Mouse (Mus musculus) MEL (cell line): ENCODE measurements at regions not wholly inside any gene's neighbourhood (a gene's known extent, or its start where the extent isn't known, plus 50 kb on each side); places are given as distances from the start of the nearest gene placed in this dataset.

ENCODE experiments used
- DNase-seq: peaks from one replicate; pipeline ENCODE4 v3.0.0; 2011; ENCODE audit warnings: low read depth, low spot score
- H3K27ac ChIP-seq: 2 replicates; pipeline ENCODE4 v1.5.1; 2012; ENCODE audit warnings: low read depth, mild to moderate bottlenecking, control low read depth, low read length, moderate library complexity; ENCODE audit not compliant: control insufficient read depth
- H3K27me3 ChIP-seq, 2 experiments: fragments of 150-350 bp in 1 of 2; sonication (generic) in 1 of 2; 2 replicates each; pipeline ENCODE4 v1.6.1; 2012; ENCODE audit warnings: low read length in 2 of 2, mild to moderate bottlenecking in 2 of 2, improper control_type of control experiment in 1 of 2, moderate library complexity in 1 of 2; ENCODE audit not compliant: insufficient read depth in 2 of 2, control insufficient read depth in 1 of 2
- H3K36me3 ChIP-seq, 2 experiments: 2 replicates each; pipeline ENCODE4 v1.6.1; 2012 to 2014; ENCODE audit warnings: low read length in 2 of 2, improper control_type of control experiment in 1 of 2, inconsistent platforms in 1 of 2, mild to moderate bottlenecking in 1 of 2; ENCODE audit not compliant: insufficient read depth in 2 of 2, control insufficient read depth in 1 of 2
- H3K4me1 ChIP-seq, 2 experiments: fragments of 150-350 bp in 1 of 2; sonication (generic) in 1 of 2; 2 replicates each; pipeline ENCODE4 v1.6.1; 2012; ENCODE audit warnings: low read length in 2 of 2, improper control_type of control experiment in 1 of 2, mild to moderate bottlenecking in 1 of 2; ENCODE audit not compliant: insufficient read depth in 2 of 2, control insufficient read depth in 1 of 2
- H3K4me3 ChIP-seq, 2 experiments: fragments of 150-350 bp in 1 of 2; sonication (generic) in 1 of 2; 2 replicates each; pipeline ENCODE4 v1.5.1; 2012; ENCODE audit warnings: low read depth in 2 of 2, low read length in 2 of 2, mild to moderate bottlenecking in 2 of 2, moderate library complexity in 2 of 2, control low read depth in 1 of 2, improper control_type of control experiment in 1 of 2; ENCODE audit not compliant: control insufficient read depth in 1 of 2, insufficient read depth in 1 of 2
- H3K79me2 ChIP-seq: 2 replicates; pipeline ENCODE4 v1.6.1; 2012; ENCODE audit warnings: mild to moderate bottlenecking, low read length, moderate library complexity; ENCODE audit not compliant: control insufficient read depth, poor library complexity, insufficient read depth
- H3K9ac ChIP-seq: 2 replicates; pipeline ENCODE4 v1.6.1; 2012; ENCODE audit warnings: low read depth, mild to moderate bottlenecking, control low read depth, low read length, moderate library complexity; ENCODE audit not compliant: control insufficient read depth, poor library complexity, severe bottlenecking
- H3K9me3 ChIP-seq: fragments of 150-350 bp; sonication (generic); replicated peaks from 2 replicates; pipeline ENCODE4 v1.6.1; 2012; ENCODE audit warnings: mild to moderate bottlenecking, low read length, improper control_type of control experiment, moderate library complexity; ENCODE audit not compliant: insufficient read depth
- BHLHE40 ChIP-seq: IDR thresholded peaks from 2 replicates; pipeline ENCODE4 v1.6.1; 2012; ENCODE audit warnings: low read depth, mild to moderate bottlenecking, inconsistent platforms, low read length, improper control_type of control experiment, borderline replicate concordance
- ELF1 ChIP-seq: IDR thresholded peaks from 2 replicates; pipeline ENCODE4 v1.6.1; 2014; ENCODE audit warnings: low read depth, mild to moderate bottlenecking, inconsistent platforms, low read length, improper control_type of control experiment, moderate library complexity
- EP300 ChIP-seq, 2 experiments: IDR thresholded peaks; 2 replicates each; pipeline ENCODE4 v1.6.1; 2011; ENCODE audit warnings: improper control_type of control experiment in 2 of 2, low read length in 2 of 2, low read depth in 1 of 2, mild to moderate bottlenecking in 1 of 2
- GABPA ChIP-seq: IDR thresholded peaks from 2 replicates; pipeline ENCODE4 v1.6.1; 2012; ENCODE audit warnings: low read depth, mild to moderate bottlenecking, inconsistent platforms, low read length, improper control_type of control experiment, moderate library complexity
- GATA1 ChIP-seq: IDR thresholded peaks from 2 replicates; pipeline ENCODE4 v1.6.1; 2011; ENCODE audit warnings: low read depth, low read length, improper control_type of control experiment
- HCFC1 ChIP-seq: IDR thresholded peaks from 2 replicates; pipeline ENCODE4 v1.6.1; 2012; ENCODE audit warnings: low read depth, mild to moderate bottlenecking, inconsistent platforms, low read length, improper control_type of control experiment, moderate library complexity
- JUND ChIP-seq: IDR thresholded peaks from 2 replicates; pipeline ENCODE4 v1.6.1; 2011; ENCODE audit warnings: low read depth, mild to moderate bottlenecking, improper control_type of control experiment, low read length
- KAT2A ChIP-seq: conservative IDR thresholded peaks from 2 replicates; pipeline ENCODE4 v1.6.1; 2012; ENCODE audit warnings: low read depth, low read length, improper control_type of control experiment, inconsistent platforms
- MAFK ChIP-seq: IDR thresholded peaks from 2 replicates; pipeline ENCODE4 v1.6.1; 2011; ENCODE audit warnings: low read depth, mild to moderate bottlenecking, low read length, improper control_type of control experiment, borderline replicate concordance
- MAX ChIP-seq: IDR thresholded peaks from 2 replicates; pipeline ENCODE4 v1.6.1; 2011; ENCODE audit warnings: low read length, improper control_type of control experiment
- MEF2A ChIP-seq: IDR thresholded peaks from 2 replicates; pipeline ENCODE4 v1.6.1; 2014; ENCODE audit warnings: low read depth, mild to moderate bottlenecking, inconsistent platforms, low read length, improper control_type of control experiment; ENCODE audit not compliant: poor library complexity, insufficient replicate concordance, severe bottlenecking; ENCODE audit errors: extremely low read depth
- MXI1 ChIP-seq: IDR thresholded peaks from 2 replicates; pipeline ENCODE4 v1.6.1; 2011; ENCODE audit warnings: mild to moderate bottlenecking, low read depth, low read length, improper control_type of control experiment
- NELFE ChIP-seq: IDR thresholded peaks from 2 replicates; pipeline ENCODE4 v1.6.1; 2011; ENCODE audit warnings: low read depth, low read length, improper control_type of control experiment
- POLR2A ChIP-seq, 2 experiments: IDR thresholded peaks; 2 replicates each; pipeline ENCODE4 v1.6.1; 2011 to 2012; ENCODE audit warnings: low read length in 2 of 2, mild to moderate bottlenecking in 2 of 2, control low read depth in 1 of 2, improper control_type of control experiment in 1 of 2, low read depth in 1 of 2, moderate library complexity in 1 of 2; ENCODE audit not compliant: control insufficient read depth in 1 of 2, insufficient read depth in 1 of 2, poor library complexity in 1 of 2
- RCOR1 ChIP-seq: IDR thresholded peaks from 2 replicates; pipeline ENCODE4 v1.6.1; 2012; ENCODE audit warnings: low read depth, mild to moderate bottlenecking, inconsistent platforms, low read length, improper control_type of control experiment
- SIN3A ChIP-seq: IDR thresholded peaks from 2 replicates; pipeline ENCODE4 v1.6.1; 2012; ENCODE audit warnings: low read length, improper control_type of control experiment, inconsistent platforms
- SMC3 ChIP-seq: IDR thresholded peaks from 2 replicates; pipeline ENCODE4 v1.6.1; 2011; ENCODE audit warnings: low read depth, low read length, improper control_type of control experiment
- UBTF ChIP-seq: IDR thresholded peaks from 2 replicates; pipeline ENCODE4 v1.6.1; 2012; ENCODE audit warnings: low read depth, mild to moderate bottlenecking, inconsistent platforms, low read length, improper control_type of control experiment, moderate library complexity, borderline replicate concordance; ENCODE audit not compliant: insufficient read depth
- USF1 ChIP-seq: IDR thresholded peaks from 2 replicates; pipeline ENCODE4 v1.6.1; 2014; ENCODE audit warnings: low read depth, mild to moderate bottlenecking, inconsistent platforms, low read length, improper control_type of control experiment, moderate library complexity
- ZC3H11A ChIP-seq: IDR thresholded peaks from 2 replicates; pipeline ENCODE4 v1.6.1; 2012; ENCODE audit warnings: low read depth, mild to moderate bottlenecking, inconsistent platforms, low read length, improper control_type of control experiment
- ZKSCAN1 ChIP-seq: IDR thresholded peaks from 2 replicates; pipeline ENCODE4 v1.6.1; 2012; ENCODE audit warnings: low read depth, mild to moderate bottlenecking, inconsistent platforms, low read length, improper control_type of control experiment, moderate library complexity

DNA sequence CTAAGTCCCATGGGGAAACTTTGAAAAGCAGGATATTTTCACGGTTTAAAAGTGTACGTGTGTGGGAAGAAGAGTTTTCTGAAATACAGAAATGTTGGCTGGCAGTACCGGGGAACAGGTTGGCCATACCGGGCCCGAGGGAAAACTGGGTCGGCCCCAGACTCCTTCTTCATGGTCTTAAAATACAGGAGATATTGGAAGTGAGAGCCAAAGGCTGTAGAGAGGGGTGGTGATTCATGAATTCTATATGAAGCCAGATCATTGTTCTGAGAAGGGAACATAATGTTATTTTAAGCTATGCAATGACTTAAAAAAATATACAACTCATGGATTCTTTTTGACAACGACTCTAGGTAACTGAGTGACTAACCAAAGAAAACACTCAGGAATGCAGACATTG lies 133.3 kb upstream of the Atxn1 start:
- TF ChIP-seq MAFK: no peak
- no peak for TF ChIP-seq GATA1
- TF ChIP-seq ZKSCAN1: no peak
- TF ChIP-seq SMC3: no peak
- TF ChIP-seq GABPA: no peak
- no peak for TF ChIP-seq USF1
- TF ChIP-seq POLR2A (IDR thresholded peaks at IDR 0.05; ENCODE audit: control insufficient read depth in 1 of 2, insufficient read depth in 1 of 2, low read depth in 1 of 2, low read length in 2 of 2, poor library complexity in 1 of 2): no peak
- TF ChIP-seq UBTF: no peak
- no peak for TF ChIP-seq JUND
- no peak for TF ChIP-seq HCFC1
- TF ChIP-seq, all 39 proteins: peak for 0
- Histone ChIP-seq H3K9ac (no peak overlapping the region), H3K79me2 (no peaks in the 10 kb centered on the region), H3K4me1 (no peaks in the 10 kb centered on the region), H3K27ac (no peak overlapping the region), H3K27me3 (no peaks in the 10 kb centered on the region; a peak in 1 of 4 replicates), H3K4me3 (no peak overlapping the region), H3K9me3 (no peaks in the 10 kb centered on the region), H3K36me3 (no peaks in the 10 kb centered on the region)
- DNase-seq: no peak

DNA sequence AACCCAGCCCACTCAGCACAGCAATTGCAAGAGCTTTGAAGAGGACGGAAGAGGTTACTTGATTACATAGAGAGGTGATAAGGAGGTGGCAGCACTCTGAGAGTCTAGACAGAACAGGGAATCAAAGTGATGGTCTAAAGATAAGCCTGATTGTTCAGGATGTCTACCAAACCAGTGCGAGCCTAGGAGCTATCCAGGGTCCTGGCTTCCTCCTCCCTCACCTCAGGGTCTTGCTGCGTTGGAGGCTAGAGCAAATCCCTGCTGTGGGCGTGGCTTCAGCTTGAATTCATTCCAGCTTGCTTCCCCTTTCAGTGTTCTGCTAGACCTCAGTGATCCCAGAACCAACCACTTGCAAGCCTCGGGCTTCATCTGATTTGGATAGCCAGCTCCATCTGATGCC lies 132.2 kb upstream of the Atxn1 start:
- no peaks in the 10 kb centered on the region; a peak in 1 of 4 replicates for H3K27me3 ChIP-seq
- no peak overlapping the region for H3K27ac ChIP-seq
- no peaks in the 10 kb centered on the region for H3K79me2 ChIP-seq
- H3K36me3 ChIP-seq: no peaks in the 10 kb centered on the region
- no peak overlapping the region for H3K4me3 ChIP-seq
- H3K9me3 ChIP-seq: no peaks in the 10 kb centered on the region
- no peak overlapping the region for H3K9ac ChIP-seq
- H3K4me1 ChIP-seq: no peaks in the 10 kb centered on the region
- no peak for TF ChIP-seq NELFE
- peak in 1 of 2 experiments; percentile 25; a peak in 1 of 4 replicates for TF ChIP-seq EP300 (IDR thresholded peaks at IDR 0.05; ENCODE audit: low read depth in 1 of 2, low read length in 2 of 2)
- no peak for TF ChIP-seq MAFK
- no peak for TF ChIP-seq MEF2A
- TF ChIP-seq RCOR1: peak; percentile 80
- TF ChIP-seq KAT2A: no peak
- peak; percentile 28; the same call in 1 of the 2 replicates for TF ChIP-seq GATA1
- TF ChIP-seq ELF1: no peak
- TF ChIP-seq USF1: no peak
- TF ChIP-seq MXI1: peak; percentile 39; the same call in 1 of the 2 replicates
- TF ChIP-seq BHLHE40: no peak
- TF ChIP-seq ZC3H11A: no peak
- peak; percentile 41; the same call in 1 of the 2 replicates for TF ChIP-seq SIN3A
- 0 out of 2 replicates have a peak, but pooled peaks have one; percentile 33 for TF ChIP-seq MAX
- peak; percentile 67 for DNase-seq
